Mouse (Mus musculus) MEL (cell line): ENCODE measurements around the gene Igfn1.

ENCODE experiments used
- CHD1 ChIP-seq: IDR thresholded peaks from 2 replicates; pipeline ENCODE4 v1.6.1; 2012; ENCODE audit warnings: low read depth, mild to moderate bottlenecking, inconsistent platforms, low read length, improper control_type of control experiment
- GABPA ChIP-seq: IDR thresholded peaks from 2 replicates; pipeline ENCODE4 v1.6.1; 2012; ENCODE audit warnings: low read depth, mild to moderate bottlenecking, inconsistent platforms, low read length, improper control_type of control experiment, moderate library complexity
- MAFK ChIP-seq: IDR thresholded peaks from 2 replicates; pipeline ENCODE4 v1.6.1; 2011; ENCODE audit warnings: low read depth, mild to moderate bottlenecking, low read length, improper control_type of control experiment, borderline replicate concordance
- RAD21 ChIP-seq: IDR thresholded peaks from 2 replicates; pipeline ENCODE4 v1.6.1; 2011; ENCODE audit warnings: mild to moderate bottlenecking, low read depth, low read length, improper control_type of control experiment

DNA sequence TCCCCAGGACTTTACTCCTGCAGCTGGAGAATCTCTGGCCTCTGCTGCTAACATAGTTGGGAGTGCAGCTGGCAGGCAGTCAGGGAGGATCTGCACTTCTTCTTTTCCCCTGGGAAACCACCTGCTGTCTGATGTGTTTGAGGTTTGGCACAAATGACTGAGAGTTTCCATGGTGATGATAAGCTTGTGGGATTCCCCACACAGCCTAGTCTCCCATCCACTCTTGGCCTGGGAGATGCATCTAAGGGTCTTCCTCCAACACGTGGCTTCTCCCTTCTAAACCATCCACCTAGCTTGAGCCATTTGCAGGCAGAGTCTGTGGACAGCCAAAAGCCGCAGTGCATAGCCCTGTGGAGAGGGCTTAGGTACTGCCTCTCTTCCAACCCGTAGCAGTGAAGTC, 76.3 kb downstream of the Igfn1 start:
- TF ChIP-seq MAFK: no peak
- no peak for TF ChIP-seq CHD1
- TF ChIP-seq GABPA: no peak
- no peak for TF ChIP-seq RAD21
